Mouse (Mus musculus) stomach, embryonic 14.5 days (tissue): Measurements from ENCODE around the gene Ccdc88a. TPM values are rescaled to one million over a fixed set of nuclear protein-coding genes. Genes with fewer than 3 reads are reported as not detected.
"Not testable (repeated sequence)": the region's sequence is repeated elsewhere in the genome, so short reads cannot be mapped to it uniquely, and the experiment has no call there.

Experiments used
- ATAC-seq: fragments of 200-750 bp; cut with Nextera tagmentation; 2 replicates; pipeline ENCODE4 v1.8.0; 2017; ENCODE audit warnings: low read depth, moderate TSS enrichment; ENCODE audit not compliant: insufficient number of reproducible peaks, insufficient read depth, low FRiP score
- H3K27ac ChIP-seq: fragments of 300-500 bp; sonication (generic); 2 replicates; pipeline ENCODE4 v1.5.1; 2014; ENCODE audit warnings: mild to moderate bottlenecking, low read length, moderate library complexity, mixed read lengths
- H3K27me3 ChIP-seq: fragments of 300-500 bp; sonication (generic); 2 replicates; pipeline ENCODE4 v1.6.1; 2014; ENCODE audit warnings: low read length, control low read depth, mixed read lengths; ENCODE audit not compliant: control insufficient read depth, insufficient read depth
- H3K36me3 ChIP-seq: fragments of 300-500 bp; sonication (generic); 2 replicates; pipeline ENCODE4 v1.6.1; 2014; ENCODE audit warnings: mild to moderate bottlenecking, control low read depth, low read length, moderate library complexity, mixed read lengths; ENCODE audit not compliant: control insufficient read depth, insufficient read depth
- H3K4me1 ChIP-seq: fragments of 300-500 bp; sonication (generic); 2 replicates; pipeline ENCODE4 v1.6.1; 2014; ENCODE audit warnings: low read length, control low read depth, mixed read lengths; ENCODE audit not compliant: control insufficient read depth, insufficient read depth
- H3K4me2 ChIP-seq: fragments of 300-500 bp; sonication (generic); replicated peaks from 2 replicates; pipeline ENCODE4 v1.6.1; 2014; ENCODE audit warnings: low read depth, low read length, control low read depth
- H3K4me3 ChIP-seq: fragments of 300-500 bp; sonication (generic); 2 replicates; pipeline ENCODE4 v1.5.1; 2014; ENCODE audit warnings: low read depth, low read length, control low read depth
- H3K9ac ChIP-seq: fragments of 300-500 bp; sonication (generic); replicated peaks from 2 replicates; pipeline ENCODE4 v1.6.1; 2014; ENCODE audit warnings: low read depth, mild to moderate bottlenecking, control low read depth, low read length, moderate library complexity, mixed read lengths
- H3K9me3 ChIP-seq: fragments of 300-500 bp; sonication (generic); 2 replicates; pipeline ENCODE4 v1.6.1; 2016; ENCODE audit warnings: low read depth, low read length, control low read depth; ENCODE audit not compliant: control insufficient read depth
- WGBS: fragments of 180-500 bp; shearing (Covaris S2); extraction: QIAGEN DNeasy Blood & Tissue Kit; methylation state at CpG from one replicate; pipeline ENCODE4 v1.1.7; 2014; 5-methylcytosine and 5-hydroxymethylcytosine counted together
- polyA plus RNA-seq: library from polyadenylated mRNA; unstranded; fragments of >200 nt; fragmentation: Nextera tagmentation; extraction: Ambion mirVana; gene quantifications from 2 replicates; pipeline ENCODE4 v1.2.1, GENCODE M21; 2014

Ccdc88a gene
- polyA plus RNA-seq, 1 experiment from 2014 or later, result 24.1 TPM

- H3K4me3 ChIP-seq, result no peak overlapping the region
- peaks cover 21% of the 10 kb centered on the region for H3K36me3 ChIP-seq
- no peak overlapping the region for H3K9ac ChIP-seq
- WGBS, result 100% methylated on average over 1 of the region's 1 CpGs
- no peak for ATAC-seq
- no peaks in the 10 kb centered on the region for H3K9me3 ChIP-seq
- H3K4me2 ChIP-seq, result no peak overlapping the region
- no peaks in the 10 kb centered on the region for H3K27me3 ChIP-seq
- H3K27ac ChIP-seq, result no peak overlapping the region
- no peaks in the 10 kb centered on the region for H3K4me1 ChIP-seq
Observed at GRCm38 (mm10) chr11:29538201-29538600, 164.7 kb downstream of the Ccdc88a start.

GRCm38 (mm10) chr11:29544225-29544945 is 170.9 kb downstream of the Ccdc88a start:
- 82% methylated on average over 3 of the region's 3 CpGs for WGBS
- no peak for ATAC-seq
- no peak overlapping the region for H3K27ac ChIP-seq

GRCm38 (mm10) chr11:29545150-29545752 is 171.8 kb downstream of the Ccdc88a start:
- not testable (repeated sequence) for H3K4me1 ChIP-seq, H3K27ac ChIP-seq, H3K4me3 ChIP-seq, H3K9ac ChIP-seq, H3K9me3 ChIP-seq, ATAC-seq, H3K4me2 ChIP-seq, H3K27me3 ChIP-seq
- peaks cover 41% of the 10 kb centered on the region for H3K36me3 ChIP-seq
- WGBS, result 82% methylated on average over 4 of the region's 4 CpGs

More at GRCm38 (mm10) chr11:29544225-29544945, 170.9 kb downstream of the Ccdc88a start:
- no peak overlapping the region for H3K9ac ChIP-seq
- H3K27me3 ChIP-seq, result no peaks in the 10 kb centered on the region
- H3K4me3 ChIP-seq, result no peak overlapping the region
- H3K4me1 ChIP-seq, result peaks cover 8% of the 10 kb centered on the region; the same call in 1 of the 2 replicates
- no peak overlapping the region for H3K4me2 ChIP-seq
- peaks cover 41% of the 10 kb centered on the region for H3K36me3 ChIP-seq
- no peaks in the 10 kb centered on the region for H3K9me3 ChIP-seq

- not testable (repeated sequence) for ATAC-seq
- 90% methylated on average over 2 of the region's 2 CpGs for WGBS
Observed at GRCm38 (mm10) chr11:29546297-29546696, 172.8 kb downstream of the Ccdc88a start.

GRCm38 (mm10) chr11:29546762-29547161 is 173.3 kb downstream of the Ccdc88a start:
- Histone ChIP-seq H3K4me3 (peak overlapping the region; percentile 68), H3K27me3 (no peaks in the 10 kb centered on the region), H3K27ac (peak overlapping the region; percentile 77; the same call in 1 of the 2 replicates), H3K4me1 (peaks cover 8% of the 10 kb centered on the region; the same call in 1 of the 2 replicates), H3K4me2 (peak overlapping the region; percentile 44), H3K9ac (peak overlapping the region; percentile 77), H3K36me3 (peaks cover 34% of the 10 kb centered on the region), H3K9me3 (no peaks in the 10 kb centered on the region)
- 10% methylated on average over 2 of the region's 2 CpGs for WGBS
- ATAC-seq, result no peak

More at GRCm38 (mm10) chr11:29546297-29546696, 172.8 kb downstream of the Ccdc88a start:
- not testable (repeated sequence) for H3K27me3 ChIP-seq, H3K4me1 ChIP-seq, H3K27ac ChIP-seq, H3K9me3 ChIP-seq, H3K9ac ChIP-seq
- Histone ChIP-seq H3K4me2 (peak overlapping the region; percentile 44), H3K4me3 (peak overlapping the region; percentile 68; the same call in 1 of the 2 replicates), H3K36me3 (peaks cover 39% of the 10 kb centered on the region)

- ATAC-seq, result no peak
- Histone ChIP-seq H3K4me3 (peak overlapping the region; percentile 68), H3K9me3 (no peaks in the 10 kb centered on the region), H3K9ac (peak overlapping the region; percentile 77), H3K36me3 (peaks cover 30% of the 10 kb centered on the region), H3K27me3 (no peaks in the 10 kb centered on the region), H3K4me2 (peak overlapping the region; percentile 44), H3K27ac (peak overlapping the region; percentile 77; the same call in 1 of the 2 replicates), H3K4me1 (peaks cover 8% of the 10 kb centered on the region; the same call in 1 of the 2 replicates)
- under 1% methylated on average over 27 of the region's 27 CpGs for WGBS
Observed at GRCm38 (mm10) chr11:29547249-29547751, 173.8 kb downstream of the Ccdc88a start.

- Histone ChIP-seq H3K27me3 (no peaks in the 10 kb centered on the region), H3K36me3 (peaks cover 30% of the 10 kb centered on the region), H3K27ac (peak within 1 kb of the TSS; percentile 77; the same call in 1 of the 2 replicates), H3K9me3 (no peaks in the 10 kb centered on the region), H3K4me3 (peak within 1 kb of the TSS; percentile 68), H3K4me2 (peak within 1 kb of the TSS; percentile 44), H3K4me1 (peaks cover 8% of the 10 kb centered on the region; the same call in 1 of the 2 replicates), H3K9ac (peak within 1 kb of the TSS; percentile 77)
- peak; percentile 98 for ATAC-seq
- under 1% methylated on average over 46 of the region's 46 CpGs for WGBS
Observed at GRCm38 (mm10) chr11:29547752-29548503, 174.5 kb downstream of the Ccdc88a start, which contains the start of the genes Clhc1 and Rps27a. Gene Clhc1 (plus strand): TSS chr11:29547950. Gene Rps27a (minus strand): TSS chr11:29548109.
